Comparison of ENCODE assay signal across 16 mouse cellular contexts in genomic region chr11:3528208-3528607, GRCm38 (mm10). TPM values are rescaled to one million over a fixed set of nuclear protein-coding genes. Genes with fewer than 3 reads are reported as not detected.
"Had no signal": no experiment of that assay in that cellular context is flagged by ENCODE, and none has a peak within 500 bp of the region (broad histone marks: within the 10 kb centered on the region; RNA-seq: fewer than 3 reads in every experiment).

No protein-coding gene starts in this region.

- H3K36me3 ChIP-seq: midbrain, embryonic 15.5 days had no signal

- H3K27me3 ChIP-seq: limb, embryonic 12.5 days; liver, embryonic 13.5 days; lung, embryonic 15.5 days; midbrain, embryonic 15.5 days; neural tube, embryonic 13.5 days; stomach, embryonic 15.5 days had no signal

- H3K4me2 ChIP-seq: limb, embryonic 12.5 days; liver, embryonic 13.5 days; lung, embryonic 15.5 days; midbrain, embryonic 11.5 days; midbrain, embryonic 15.5 days; neural tube, embryonic 13.5 days; stomach, embryonic 15.5 days had no signal

- DNase-seq: kidney, postnatal 4 days; liver; liver, embryonic 13.5 days; liver, postnatal 0 days; lung, postnatal 14 days; right cerebral cortex, postnatal 4 days; thymus, postnatal 36 days had no signal

- H3K4me3 ChIP-seq: layer of hippocampus, adult 2 months; limb, embryonic 12.5 days; liver, embryonic 13.5 days; lung, embryonic 15.5 days; megakaryocyte, embryonic 14.5 days; midbrain, embryonic 15.5 days; neural tube, embryonic 13.5 days; stomach, embryonic 15.5 days had no signal

- H3K27ac ChIP-seq: layer of hippocampus, adult 2 months; limb, embryonic 12.5 days; liver, embryonic 13.5 days; lung, embryonic 15.5 days; macrophage; midbrain, embryonic 15.5 days; neural tube, embryonic 13.5 days; stomach, embryonic 15.5 days had no signal

- ATAC-seq: liver, postnatal 0 days; midbrain, embryonic 15.5 days had no signal

- H3K9ac ChIP-seq: limb, embryonic 12.5 days; liver, embryonic 13.5 days; liver, postnatal 0 days; lung, embryonic 15.5 days; midbrain, embryonic 15.5 days; neural tube, embryonic 13.5 days; stomach, embryonic 15.5 days had no signal

- H3K4me1 ChIP-seq: limb, embryonic 12.5 days; liver, embryonic 13.5 days; lung, embryonic 15.5 days; midbrain, embryonic 15.5 days; neural tube, embryonic 13.5 days; stomach, embryonic 15.5 days had no signal

- H3K9me3 ChIP-seq: limb, embryonic 12.5 days; liver, embryonic 13.5 days; lung, embryonic 15.5 days; megakaryocyte, embryonic 14.5 days; midbrain, embryonic 15.5 days; neural tube, embryonic 13.5 days; stomach, embryonic 15.5 days had no signal

RNA-seq across cellular contexts. Expression of gene Inpp5j, which starts 23.6 kb away (rescaled TPM):
- polyA plus RNA-seq: limb, embryonic 12.5 days had no signal

RNA-seq across cellular contexts. Expression of gene Pla2g3, which starts 40.1 kb away (rescaled TPM):
- polyA plus RNA-seq: macrophage had no signal
